Mouse (Mus musculus) thymus, adult 18-20 months (tissue): Measurements from ENCODE around the gene Hvcn1.

Experiments
- DNase-seq, 2 experiments: peaks; one replicate each; pipeline ENCODE4 v3.0.0; 2022; ENCODE audit warnings: mixed read lengths in 2 of 2

The Hvcn1 gene

DNA sequence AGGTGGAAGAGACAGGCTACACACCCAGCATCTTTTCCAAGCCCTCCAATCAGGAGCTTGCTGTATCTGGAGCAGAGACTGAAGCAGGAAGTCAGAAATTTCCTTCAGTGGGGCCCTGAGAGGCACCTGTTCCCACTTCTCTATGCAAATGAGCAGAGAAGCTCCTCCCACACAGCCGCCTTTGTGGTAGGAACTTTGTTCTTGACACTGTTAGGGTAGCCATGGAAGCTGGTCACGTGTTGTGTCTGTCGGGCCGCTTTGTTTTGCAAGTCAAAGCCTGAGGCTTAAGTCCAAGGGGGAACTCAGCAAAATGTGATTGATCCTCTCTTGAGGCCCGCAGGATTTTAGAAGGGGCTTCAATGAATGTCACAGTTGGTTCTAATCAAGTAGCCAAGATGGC, 68.2 kb downstream of the Hvcn1 start:
- peak; percentile 79 to 93 for DNase-seq

DNA sequence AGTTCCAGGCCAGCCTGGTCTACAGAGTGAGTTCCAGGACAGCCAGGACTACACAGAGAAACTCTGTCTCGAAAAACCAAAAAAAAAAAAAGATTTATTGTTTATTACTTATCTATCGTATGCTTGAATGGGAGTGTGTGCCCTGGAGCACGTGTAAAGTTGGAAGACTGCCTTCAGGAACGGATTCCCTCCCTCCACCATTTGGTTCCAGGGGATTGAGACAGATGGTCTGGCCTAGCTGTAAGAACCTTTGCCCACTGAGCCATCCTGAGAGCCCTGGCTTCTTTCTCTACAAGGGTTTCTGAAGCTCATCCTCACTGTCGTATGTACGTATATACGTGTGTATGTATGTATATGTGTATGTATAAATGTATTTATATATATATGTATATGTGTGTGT, 72.3 kb downstream of the Hvcn1 start:
- no peak for DNase-seq

DNA sequence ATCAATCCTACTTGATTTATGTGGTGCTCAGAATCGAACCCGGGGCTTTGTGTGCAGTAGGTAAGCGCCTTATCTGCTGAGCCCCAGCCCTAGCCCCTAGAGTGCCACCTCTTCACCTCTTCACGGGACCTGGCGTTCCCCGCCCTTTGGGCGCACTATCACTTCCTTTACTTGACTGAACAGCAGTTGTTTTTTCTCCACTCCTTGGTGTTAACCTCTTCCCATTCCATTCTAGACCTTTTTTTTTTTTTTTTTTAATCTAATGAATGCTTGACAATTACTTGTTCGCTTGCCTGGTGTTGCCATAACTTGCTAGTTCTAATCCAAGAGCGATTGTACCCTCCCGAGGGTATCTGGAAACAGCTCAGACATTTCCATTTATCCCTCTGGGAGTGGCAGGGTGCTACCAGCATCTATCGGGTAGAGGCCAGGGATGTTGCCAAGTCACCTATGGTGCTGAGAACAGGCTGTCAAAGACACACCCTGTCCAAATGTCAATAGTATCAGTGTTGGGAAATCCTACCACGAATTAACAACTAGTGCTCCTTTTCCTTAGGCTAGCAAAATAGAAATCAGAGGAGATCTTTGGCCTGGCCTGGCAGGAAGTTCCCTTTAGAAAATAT, 73.3 kb downstream of the Hvcn1 start:
- no peak for DNase-seq

DNA sequence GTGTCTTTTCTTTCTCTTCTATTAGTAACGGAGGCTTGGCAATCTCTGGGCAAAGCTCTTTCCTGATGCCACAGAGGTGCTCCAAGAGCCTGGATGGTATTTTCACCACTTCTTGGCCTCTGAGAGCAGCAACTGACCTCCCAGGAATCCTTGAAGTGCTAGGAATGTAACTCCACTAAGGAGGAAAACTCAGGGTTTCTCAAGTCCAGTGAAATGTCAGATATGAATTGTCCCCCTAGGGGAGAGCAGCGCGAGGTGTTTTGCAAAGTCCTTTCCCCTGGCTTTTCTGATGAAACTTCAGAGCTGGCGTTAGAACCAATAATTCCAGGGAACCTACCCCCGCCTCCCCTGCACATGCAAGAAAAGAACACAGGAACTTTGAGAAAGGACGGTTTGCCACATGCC, 73.8 kb downstream of the Hvcn1 start:
- no peak for DNase-seq

DNA sequence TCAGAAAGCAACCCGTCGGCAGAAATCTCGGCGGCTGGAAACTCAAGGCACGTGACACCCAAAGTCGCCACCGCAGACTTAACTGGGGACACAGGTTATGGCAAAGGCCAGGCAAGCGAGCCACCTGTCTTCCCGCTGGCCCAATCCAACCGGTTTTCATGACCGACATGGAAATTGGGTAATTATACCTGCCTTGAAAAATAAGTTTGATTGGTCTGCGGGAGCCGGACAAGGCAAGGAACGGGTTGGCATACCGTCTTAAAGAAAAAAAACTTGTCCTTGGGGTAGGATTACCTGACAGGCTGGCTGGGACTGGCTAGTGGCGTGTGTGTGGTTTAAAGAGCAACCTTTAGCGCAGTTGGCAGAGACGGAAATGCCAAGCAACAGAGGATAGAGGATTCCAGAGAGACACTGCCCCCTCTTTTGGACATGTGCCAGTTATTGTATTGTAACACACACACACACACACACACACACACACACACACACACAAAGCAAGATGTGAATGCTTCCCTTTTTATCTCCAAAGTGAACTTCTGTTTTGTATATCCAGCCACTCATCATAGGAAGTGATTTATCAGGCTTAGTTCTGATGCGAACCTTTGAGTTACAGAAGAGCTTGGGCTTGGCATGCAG, 74.3 kb downstream of the Hvcn1 start:
- DNase-seq = no peak

DNA sequence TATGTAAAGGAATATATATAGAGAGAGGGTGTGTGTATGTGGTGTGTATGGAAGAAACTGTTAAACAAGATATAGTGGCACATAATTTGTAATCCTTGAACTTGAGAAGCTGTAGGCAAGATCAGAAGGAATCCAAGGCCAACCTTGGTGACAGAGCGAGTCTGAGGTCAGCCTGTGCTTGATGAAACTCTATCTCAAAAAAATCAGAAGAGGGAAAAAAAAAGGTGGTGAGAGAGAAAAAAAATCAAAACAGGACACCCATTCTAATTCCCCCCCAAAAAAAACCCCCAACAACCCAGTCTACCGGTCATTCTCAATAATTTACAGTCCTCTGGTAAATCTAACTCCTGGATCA, 77.2 kb downstream of the Hvcn1 start:
- no peak for DNase-seq

DNA sequence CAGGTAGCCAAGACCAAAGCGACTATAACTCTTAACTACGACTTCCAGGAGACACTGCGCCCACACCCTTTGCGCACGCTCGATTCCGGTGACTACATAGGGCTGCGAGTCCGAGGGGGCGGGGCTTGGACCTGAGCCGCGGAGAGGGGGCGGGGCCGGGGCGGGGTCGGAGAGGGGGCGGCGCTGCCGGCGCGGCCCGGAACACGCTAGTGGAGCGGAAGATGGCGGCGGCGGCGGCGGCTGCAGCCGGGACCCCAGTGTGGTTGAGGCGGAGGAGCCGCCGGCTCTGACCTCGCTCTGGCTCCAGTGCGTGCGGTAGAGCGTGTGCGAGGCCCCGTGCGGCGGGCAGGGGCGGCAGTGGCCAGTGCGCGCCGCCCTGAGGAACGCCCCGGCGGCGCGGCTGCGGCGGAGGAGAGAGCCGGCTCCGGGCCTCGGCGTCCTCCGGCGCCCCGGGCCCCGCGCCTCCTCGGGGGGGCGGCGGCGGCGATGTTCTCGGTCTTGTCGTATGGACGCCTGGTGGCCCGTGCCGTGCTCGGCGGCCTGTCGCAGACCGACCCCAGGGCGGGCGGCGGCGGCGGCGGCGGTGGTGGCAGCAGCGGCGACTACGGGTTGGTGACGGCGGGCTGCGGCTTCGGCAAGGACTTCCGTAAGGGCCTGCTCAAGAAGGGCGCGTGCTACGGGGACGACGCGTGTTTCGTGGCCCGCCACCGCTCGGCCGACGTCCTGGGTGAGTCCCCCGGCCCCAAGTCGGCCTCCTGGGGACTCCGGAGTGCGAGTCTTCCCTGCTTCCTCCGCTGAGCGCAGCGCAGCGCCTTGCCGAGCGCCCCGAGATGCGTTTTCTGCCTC, 77.8 kb downstream of the Hvcn1 start, which contains the start of gene Pptc7:
Gene Pptc7, plus strand, starts transcription at position 183 of the 846 bp plus-strand sequence.
- peak; percentile 85 to 88 for DNase-seq

DNA sequence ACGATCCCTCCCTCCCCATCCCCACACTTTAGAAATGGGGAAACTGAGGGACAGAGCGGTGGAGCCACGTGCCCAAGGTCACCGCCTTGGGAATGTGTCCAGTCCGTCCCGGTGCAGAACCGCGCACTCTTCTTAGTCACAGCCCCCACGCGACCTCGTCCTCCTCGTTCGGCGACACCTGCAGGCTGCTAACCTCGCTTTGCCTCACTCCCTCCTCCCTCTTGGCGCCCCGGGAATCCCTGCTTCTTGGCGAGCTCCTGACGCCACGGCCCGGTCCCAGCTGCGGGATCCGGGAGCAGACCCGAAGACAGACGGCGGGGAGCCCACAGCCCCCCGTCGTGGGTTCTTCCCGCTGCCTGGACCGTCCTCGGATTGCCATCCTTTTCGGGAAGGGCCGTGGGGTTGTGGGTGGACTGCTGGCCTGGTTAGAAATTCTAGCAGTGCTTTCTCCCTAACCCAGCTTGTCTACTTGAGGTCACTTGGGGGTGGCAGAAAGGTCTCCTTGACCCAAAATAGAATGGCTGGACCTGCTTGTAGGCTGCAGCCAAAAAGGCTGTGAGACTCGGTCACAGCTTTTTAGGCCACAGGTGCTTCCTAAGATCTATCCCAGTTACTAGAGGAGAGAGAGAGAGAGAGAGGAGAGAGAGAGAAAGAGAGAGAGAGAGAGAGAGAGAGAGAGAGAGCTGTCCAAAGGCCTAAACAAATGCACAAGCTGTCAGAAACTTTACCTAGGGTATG, 78.6 kb downstream of the Hvcn1 start:
- peak; percentile 64 to 72 for DNase-seq

DNA sequence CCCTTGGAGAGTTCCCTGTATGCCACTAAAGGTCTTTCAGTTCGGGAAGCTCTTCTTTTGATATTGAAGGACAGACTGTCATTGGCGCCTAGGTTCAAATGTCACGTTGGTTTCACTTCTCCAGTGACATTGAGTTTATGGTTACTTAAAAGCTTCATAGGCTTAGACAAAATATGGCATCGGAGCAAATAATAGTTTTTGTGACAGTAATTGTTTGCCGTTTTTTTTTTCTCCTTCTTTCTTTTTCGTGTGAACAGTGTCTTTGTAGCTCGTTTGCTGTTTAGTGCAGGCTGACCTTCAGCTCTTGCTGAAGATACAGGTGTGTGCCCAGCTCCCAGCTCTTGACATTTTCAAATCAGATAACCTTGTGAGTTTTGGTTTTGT, 79.2 kb downstream of the Hvcn1 start:
- DNase-seq = no peak

DNA sequence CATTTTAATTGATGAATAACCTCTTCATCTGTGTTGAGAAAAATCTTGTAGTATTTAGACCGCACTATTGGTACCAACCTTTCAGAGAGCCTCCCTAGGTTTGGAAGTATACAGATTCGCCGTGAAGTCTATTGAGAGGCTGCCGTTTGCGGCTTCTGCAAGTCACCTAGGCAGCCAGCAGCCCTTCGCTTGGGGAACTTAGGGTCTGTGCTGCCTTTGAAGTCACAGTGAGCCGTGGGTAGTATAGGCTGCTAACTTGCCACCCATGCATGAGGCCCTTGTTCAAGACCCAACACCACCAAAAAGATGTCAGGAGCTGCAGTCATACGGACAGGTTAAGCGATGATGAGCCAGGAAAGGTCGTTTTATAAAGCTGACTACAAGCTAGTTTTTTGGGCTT, 79.6 kb downstream of the Hvcn1 start:
- peak in 1 of 2 experiments; percentile 49 for DNase-seq

DNA sequence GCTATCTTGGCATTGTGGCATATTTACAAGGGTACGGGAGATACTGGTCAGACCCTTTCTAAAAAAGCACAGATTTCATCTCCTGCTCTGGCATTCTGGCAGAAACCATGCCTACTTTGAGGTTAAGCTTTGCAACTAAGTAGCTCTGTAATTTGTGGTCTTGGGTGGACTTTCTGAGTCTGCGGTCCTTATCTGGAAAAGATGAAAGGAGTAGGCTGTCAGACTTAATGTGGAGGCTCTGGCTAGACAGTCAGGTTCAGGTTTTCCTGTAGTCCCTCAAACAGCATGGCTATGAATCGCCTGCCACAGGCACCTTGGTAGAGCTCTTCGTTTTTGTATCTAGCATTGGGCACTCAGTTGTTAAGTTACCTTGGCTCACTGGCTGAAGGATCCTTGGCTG, 80.4 kb downstream of the Hvcn1 start:
- DNase-seq = no peak

DNA sequence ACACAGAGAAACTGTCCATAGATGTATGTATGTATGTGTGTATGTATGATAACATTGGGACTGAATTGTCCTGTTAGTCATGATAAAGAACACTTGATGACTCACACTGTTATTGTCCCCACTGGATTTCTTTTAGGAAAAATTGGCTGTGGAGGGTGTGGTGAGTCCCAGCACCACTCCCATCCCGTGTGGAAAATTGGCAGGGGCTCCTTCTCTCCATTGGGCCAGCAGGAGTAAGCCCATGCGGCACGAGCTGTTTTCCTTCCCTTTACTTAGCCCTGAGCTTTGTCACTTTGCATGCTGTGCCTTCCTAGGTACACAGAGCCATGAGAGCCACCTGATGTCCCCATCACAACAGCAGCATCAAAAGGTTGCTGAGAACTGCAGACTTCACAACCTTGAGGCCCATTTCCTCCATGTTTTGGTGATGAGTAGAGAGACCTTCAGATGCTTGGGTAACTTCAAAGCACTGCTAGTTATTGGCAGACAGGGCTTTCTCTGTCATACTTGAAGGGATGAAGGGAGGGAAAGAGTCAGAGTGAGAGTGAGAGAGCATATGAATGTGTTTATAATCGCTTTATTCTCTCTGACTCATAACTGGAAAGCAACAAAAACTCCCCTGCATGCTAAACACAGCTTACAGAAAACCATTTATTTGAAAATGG, 81.7 kb downstream of the Hvcn1 start:
- DNase-seq = no peak

DNA sequence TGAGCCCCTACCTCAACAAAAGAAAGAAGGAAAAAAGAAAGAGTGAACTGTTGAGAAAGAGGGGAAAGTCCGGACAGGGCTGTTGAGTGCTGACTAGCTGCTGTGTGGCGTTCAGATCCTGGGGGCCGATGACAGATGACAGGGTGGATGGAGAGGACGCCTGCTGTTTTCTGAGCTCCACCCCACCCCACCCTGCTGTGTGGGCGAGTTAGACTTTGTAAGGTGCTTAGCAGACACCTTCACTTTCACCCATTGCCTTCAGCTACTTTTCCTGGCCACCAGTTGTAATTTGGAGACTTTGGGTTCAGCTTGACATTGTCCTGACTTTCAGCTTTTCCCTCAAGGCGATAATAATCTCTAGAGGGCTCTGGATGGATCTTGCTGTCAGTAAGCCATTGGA, 84.5 kb downstream of the Hvcn1 start:
- no peak for DNase-seq
